Mouse (Mus musculus) adrenal gland, adult 2 months (tissue): Measurements from ENCODE around the gene Gm49321. TPM values are rescaled to one million over a fixed set of nuclear protein-coding genes. Genes with fewer than 3 reads are reported as not detected.

Experiments used
- DNase-seq: peaks from one replicate; pipeline ENCODE4 v3.0.0; 2021
- long read RNA-seq: library from polyadenylated mRNA; stranded (forward); transcript quantifications from one replicate; pipeline ENCODE4 v2.0.0, GENCODE M21; 2021
- polyA plus RNA-seq: library from polyadenylated mRNA; depleted of rRNA; stranded (reverse); fragments of >200 nt; gene quantifications from 2 replicates; pipeline ENCODE4 v1.2.3, GENCODE M21; 2012; rRNA removed
- total RNA-seq, 2 experiments: library from RNA; stranded (reverse); gene quantifications; 2 replicates each; pipeline ENCODE4 v1.2.3; 2021

Gm49321 gene
- total RNA-seq: 1 to 10 TPM; 5.6 to 7.4 TPM
- polyA plus RNA-seq: not detected in 2 replicates
- long read RNA-seq: 0 reads

- no peak for DNase-seq
Measured at GRCm38 (mm10) chr12:73937353-73937752, at the start of gene Gm49321. Gene Gm49321, plus strand, starts transcription at chr12:73937653.

- DNase-seq: no peak
Measured at GRCm38 (mm10) chr12:73888003-73888783, 49.3 kb upstream of the Gm49321 start.

- DNase-seq: no peak
Measured at GRCm38 (mm10) chr12:73889571-73889970, 47.9 kb upstream of the Gm49321 start.

GRCm38 (mm10) chr12:73890086-73890485 is 47.4 kb upstream of the Gm49321 start:
- DNase-seq: peak; percentile 29

- no peak for DNase-seq
Measured at GRCm38 (mm10) chr12:73892616-73893015, 44.8 kb upstream of the Gm49321 start.

GRCm38 (mm10) chr12:73894838-73895237 is 42.6 kb upstream of the Gm49321 start:
- DNase-seq: peak; percentile 69

- no peak for DNase-seq
Measured at GRCm38 (mm10) chr12:73895674-73896073, 41.8 kb upstream of the Gm49321 start.

- no peak for DNase-seq
Measured at GRCm38 (mm10) chr12:73896471-73896870, 41.0 kb upstream of the Gm49321 start.

GRCm38 (mm10) chr12:73898281-73898680 is 39.2 kb upstream of the Gm49321 start:
- no peak for DNase-seq

- no peak for DNase-seq
Measured at GRCm38 (mm10) chr12:73904133-73904934, 33.1 kb upstream of the Gm49321 start.

- peak; percentile 58 for DNase-seq
Measured at GRCm38 (mm10) chr12:73905041-73905440, 32.4 kb upstream of the Gm49321 start.

- no peak for DNase-seq
Measured at GRCm38 (mm10) chr12:73905555-73905954, 31.9 kb upstream of the Gm49321 start.

GRCm38 (mm10) chr12:73907079-73907672 is 30.3 kb upstream of the Gm49321 start:
- DNase-seq: no peak

GRCm38 (mm10) chr12:73907673-73908150 is 29.7 kb upstream of the Gm49321 start:
- peak; percentile 99 for DNase-seq

GRCm38 (mm10) chr12:73908274-73909012 is 29.0 kb upstream of the Gm49321 start:
- DNase-seq: peak; percentile 80

- DNase-seq: no peak
Measured at GRCm38 (mm10) chr12:73909013-73909575, 28.4 kb upstream of the Gm49321 start.

GRCm38 (mm10) chr12:73918479-73918878 is 19.0 kb upstream of the Gm49321 start:
- no peak for DNase-seq

- no peak for DNase-seq
Measured at GRCm38 (mm10) chr12:73930266-73930665, 7.2 kb upstream of the Gm49321 start.

GRCm38 (mm10) chr12:73931274-73931673 is 6.2 kb upstream of the Gm49321 start:
- DNase-seq: no peak

GRCm38 (mm10) chr12:73934528-73934927 is 2.9 kb upstream of the Gm49321 start:
- DNase-seq: no peak

GRCm38 (mm10) chr12:73939542-73939941 is 2.1 kb downstream of the Gm49321 start:
- DNase-seq: no peak
